Comparison of ENCODE assay signal across 8 mouse cellular contexts in genomic region chr1:191396446-191396845, GRCm38 (mm10). TPM values are rescaled to one million over a fixed set of nuclear protein-coding genes. Genes with fewer than 3 reads are reported as not detected.
DNase-seq lines count a peak whose midpoint lies in the region; ATAC-seq and TF ChIP-seq lines count a peak whose summit lies in the region.

No protein-coding gene starts in this region.

- in situ Hi-C loops in Patski (cut with MboI; ENCODE audit: low pct_unique_long_range_greater_than_20kb): loop anchor here (5.0 kb wide), 1 partner anchor 76 kb away; no protein-coding TSS in a partner anchor

- H3K27me3 ChIP-seq in kidney, adult 2 months (replicated peaks; ENCODE audit: control insufficient read depth, insufficient read depth, low read length): no peaks in the 10 kb centered on the region
- H3K27me3 ChIP-seq in Patski: no peaks in the 10 kb centered on the region
- no peaks in the 10 kb centered on the region for H3K27me3 ChIP-seq in forebrain, embryonic 11.5 days (ENCODE audit: control insufficient read depth, insufficient read depth, low read length)
- H3K27me3 ChIP-seq in hindbrain, embryonic 16.5 days (replicated peaks; ENCODE audit: control insufficient read depth, insufficient read depth, low read length): no peaks in the 10 kb centered on the region
- H3K27me3 ChIP-seq in liver, embryonic 13.5 days: no peaks in the 10 kb centered on the region
- peaks cover 4% of the 10 kb centered on the region; the same call in 1 of the 2 replicates for H3K27me3 ChIP-seq in neural tube, embryonic 13.5 days

- H3K36me3 ChIP-seq in kidney, adult 2 months (ENCODE audit: control insufficient read depth, insufficient read depth, low read length): no peaks in the 10 kb centered on the region
- H3K36me3 ChIP-seq in forebrain, embryonic 11.5 days (ENCODE audit: control insufficient read depth, insufficient read depth, low read length): no peaks in the 10 kb centered on the region
- H3K36me3 ChIP-seq in hindbrain, embryonic 16.5 days (ENCODE audit: control insufficient read depth, insufficient read depth, low read length): no peaks in the 10 kb centered on the region
- H3K36me3 ChIP-seq in liver, embryonic 13.5 days: no peaks in the 10 kb centered on the region
- H3K36me3 ChIP-seq in neural tube, embryonic 13.5 days: no peaks in the 10 kb centered on the region

- no peaks in the 10 kb centered on the region for H3K9me3 ChIP-seq in forebrain, embryonic 11.5 days (ENCODE audit: control insufficient read depth, low read length)
- H3K9me3 ChIP-seq in hindbrain, embryonic 16.5 days (ENCODE audit: control insufficient read depth, low read length): no peaks in the 10 kb centered on the region
- H3K9me3 ChIP-seq in liver, embryonic 13.5 days (replicated peaks): no peaks in the 10 kb centered on the region
- H3K9me3 ChIP-seq in neural tube, embryonic 13.5 days: no peaks in the 10 kb centered on the region

- peak overlapping the region; percentile 71 for H3K9ac ChIP-seq in forebrain, embryonic 11.5 days (ENCODE audit: low read length)
- peak overlapping the region; percentile 70 for H3K9ac ChIP-seq in hindbrain, embryonic 16.5 days (ENCODE audit: low read depth, low read length)
- H3K9ac ChIP-seq in liver, embryonic 13.5 days: peak overlapping the region; percentile 97
- H3K9ac ChIP-seq in neural tube, embryonic 13.5 days: peak overlapping the region; percentile 77

- CTCF ChIA-PET in Patski (lab: Charles Lee): interaction anchor here (1.3 to 1.5 kb wide), 2 partner anchors 33 to 168 kb away, joined by 3 to 5 read pairs; no protein-coding TSS in a partner anchor

- DNase-seq in kidney, adult 2 months: peak; percentile 74
- DNase-seq in kidney, adult 18-20 months: no peak
- no peak for DNase-seq in Patski (ENCODE audit: low read depth, low spot score)
- no peak for DNase-seq in forebrain, embryonic 11.5 days (ENCODE audit: low spot score)
- DNase-seq in liver, embryonic 13.5 days: peak; percentile 64

- H3K27ac ChIP-seq in kidney, adult 2 months (ENCODE audit: insufficient read depth, low read depth, low read length): peak overlapping the region; percentile 95
- H3K27ac ChIP-seq in forebrain, embryonic 11.5 days (ENCODE audit: low read depth, low read length): peak overlapping the region; percentile 37
- H3K27ac ChIP-seq in hindbrain, embryonic 16.5 days (ENCODE audit: low read depth, low read length): peak overlapping the region; percentile 81
- H3K27ac ChIP-seq in liver, embryonic 13.5 days: peak overlapping the region; percentile 96
- peak overlapping the region; percentile 84 for H3K27ac ChIP-seq in neural tube, embryonic 13.5 days (replicated peaks)

- peak overlapping the region; percentile 100 for H3K4me3 ChIP-seq in kidney, adult 2 months (ENCODE audit: insufficient read depth, low read depth, low read length)
- H3K4me3 ChIP-seq in forebrain, embryonic 11.5 days (ENCODE audit: low read depth, low read length): peak overlapping the region; percentile 70
- peak overlapping the region; percentile 70 for H3K4me3 ChIP-seq in hindbrain, embryonic 16.5 days (ENCODE audit: low read length)
- H3K4me3 ChIP-seq in liver, embryonic 13.5 days (replicated peaks): peak overlapping the region; percentile 96
- peak overlapping the region; percentile 65 for H3K4me3 ChIP-seq in neural tube, embryonic 13.5 days

- POLR2A ChIA-PET in Patski (lab: Charles Lee): interaction anchor here (0.7 kb wide), 1 partner anchor 298 kb away, joined by 3 read pairs; no protein-coding TSS in a partner anchor

- peaks cover 6% of the 10 kb centered on the region for H3K4me1 ChIP-seq in kidney, adult 2 months (ENCODE audit: control insufficient read depth, insufficient read depth, low read length)
- H3K4me1 ChIP-seq in forebrain, embryonic 11.5 days (replicated peaks; ENCODE audit: control insufficient read depth, insufficient read depth, low read length): no peaks in the 10 kb centered on the region
- H3K4me1 ChIP-seq in hindbrain, embryonic 16.5 days (ENCODE audit: control insufficient read depth, insufficient read depth, low read depth, low read length): peaks cover 7% of the 10 kb centered on the region
- peaks cover 33% of the 10 kb centered on the region for H3K4me1 ChIP-seq in liver, embryonic 13.5 days (replicated peaks)
- H3K4me1 ChIP-seq in neural tube, embryonic 13.5 days (replicated peaks): peaks cover 19% of the 10 kb centered on the region

- no peak for TF ChIP-seq CTCF in kidney, adult 2 months (conservative IDR thresholded peaks at IDR 0.05; ENCODE audit: insufficient read depth, insufficient read length, low read depth, low read length)
- TF ChIP-seq CTCF in Patski (IDR thresholded peaks at IDR 0.05): no peak

- no peak for TF ChIP-seq POLR2A in kidney, adult 2 months (IDR thresholded peaks at IDR 0.05; ENCODE audit: low read depth, low read length)

- peak overlapping the region; percentile 62 for H3K4me2 ChIP-seq in forebrain, embryonic 11.5 days (ENCODE audit: low read depth, low read length, severe bottlenecking)
- peak overlapping the region; percentile 57 for H3K4me2 ChIP-seq in hindbrain, embryonic 16.5 days (ENCODE audit: low read length)
- H3K4me2 ChIP-seq in liver, embryonic 13.5 days: peak overlapping the region; percentile 90
- peak overlapping the region; percentile 65 for H3K4me2 ChIP-seq in neural tube, embryonic 13.5 days

- WGBS in kidney, adult 2 months: under 1% methylated on average over 66 of the region's 74 CpGs
- 1% methylated on average over 33 of the region's 74 CpGs for WGBS in forebrain, embryonic 11.5 days
- WGBS in hindbrain, embryonic 16.5 days: 0% methylated on average over 34 of the region's 74 CpGs
- under 1% methylated on average over 51 of the region's 74 CpGs for WGBS in liver, embryonic 13.5 days (ENCODE audit: insufficient replicate concordance)
- WGBS in neural tube, embryonic 13.5 days: 1% methylated on average over 58 of the region's 74 CpGs

- ATAC-seq in Patski: peak; percentile 24
- peak; percentile 42 for ATAC-seq in forebrain, embryonic 11.5 days (replicated peaks; ENCODE audit: low FRiP score)
- peak; percentile 6; the same call in 1 of the 2 replicates for ATAC-seq in hindbrain, embryonic 16.5 days
- peak; percentile 47 for ATAC-seq in liver, embryonic 13.5 days (ENCODE audit: low read depth)
- peak; percentile 14 for ATAC-seq in neural tube, embryonic 13.5 days (ENCODE audit: low read depth)
- ATAC-seq in activated CD4-positive, CD25-positive, alpha-beta regulatory T cell, adult 4 months: no peak

RNA-seq across cellular contexts. Expression of gene Ppp2r5a, which starts 6.6 kb away (rescaled TPM):
- 69.6 and 73.2 TPM in 2 replicates for polyA plus RNA-seq in kidney, adult 2 months (2012; rRNA removed)
- polyA plus RNA-seq in Patski (2021): 83.6 TPM
- polyA plus RNA-seq in forebrain, embryonic 11.5 days (2014; fragmentation: Nextera tagmentation; extraction: Ambion mirVana): 19.4 and 21.9 TPM in 2 replicates
- polyA plus RNA-seq in hindbrain, embryonic 16.5 days (2015; fragmentation: Nextera tagmentation; extraction: Ambion mirVana): 6.3 and 6.7 TPM in 2 replicates
- polyA plus RNA-seq in liver, embryonic 13.5 days (2015; fragmentation: Nextera tagmentation; extraction: Ambion mirVana): 13.6 and 15.6 TPM in 2 replicates
- 8.6 and 8.7 TPM in 2 replicates for polyA plus RNA-seq in neural tube, embryonic 13.5 days (2015; fragmentation: Nextera tagmentation; extraction: Ambion mirVana)
- 10 to 100 TPM; 43.2 to 52.2 TPM for polyA plus RNA-seq in activated CD4-positive, CD25-positive, alpha-beta regulatory T cell, adult 4 months (2017; shearing (Covaris generic))

Comparison
In these comparisons a context has a peak if more than half of its experiments do, and no peak if none do; other contexts are left out.
1. DNase-seq: peak in kidney, adult 2 months (single experiment) and liver, embryonic 13.5 days (single experiment); none in kidney, adult 18-20 months (single experiment), Patski (single experiment) and forebrain, embryonic 11.5 days (single experiment).
2. H3K27ac ChIP-seq: peak in every context shown above with its lines; median percentile 96 in liver, embryonic 13.5 days; 95 in kidney, adult 2 months; 84 in neural tube, embryonic 13.5 days; 81 in hindbrain, embryonic 16.5 days; 37 in forebrain, embryonic 11.5 days.
3. Peak in every context shown above with its lines, with median percentiles within 50 percentile points of each other: H3K4me3 ChIP-seq, H3K4me2 ChIP-seq and H3K9ac ChIP-seq.